Mouse (Mus musculus): ENCODE measurements around the gene Zfp689. TPM values are rescaled to one million over a fixed set of nuclear protein-coding genes. Genes with fewer than 3 reads are reported as not detected.
"Not testable (repeated sequence)": the region's sequence is repeated elsewhere in the genome, so short reads cannot be mapped to it uniquely, and the experiment has no call there.

Gene Zfp689
- polyA plus RNA-seq, 1 experiment from 2014 or later, result 15.7 TPM

GRCm38 (mm10) chr7:127473705-127474104 is 24.7 kb upstream of the Zfp689 start:
- Histone ChIP-seq H3K27ac (ENCODE audit: low read depth, low read length) (no peak overlapping the region), H3K4me1 (replicated peaks; ENCODE audit: control insufficient read depth, insufficient read depth, low read length) (peaks cover 11% of the 10 kb centered on the region), H3K9me3 (ENCODE audit: control insufficient read depth, low read length) (no peaks in the 10 kb centered on the region), H3K4me3 (ENCODE audit: low read depth, low read length) (no peak overlapping the region), H3K4me2 (ENCODE audit: low read depth, low read length, severe bottlenecking) (no peak overlapping the region), H3K36me3 (ENCODE audit: control insufficient read depth, insufficient read depth, low read length) (peaks cover 10% of the 10 kb centered on the region; the same call in 1 of the 2 replicates), H3K9ac (ENCODE audit: low read length) (no peak overlapping the region), H3K27me3 (ENCODE audit: control insufficient read depth, insufficient read depth, low read length) (no peaks in the 10 kb centered on the region)
- 87% methylated on average over 5 of the region's 5 CpGs for WGBS
- DNase-seq (ENCODE audit: low spot score) (no peak), ATAC-seq (replicated peaks; ENCODE audit: low FRiP score) (no peak)

- whole genome bisulfite sequencing, result 2% methylated on average over 7 of the region's 7 CpGs
- Histone ChIP-seq H3K36me3 (ENCODE audit: control insufficient read depth, insufficient read depth, low read length) (peaks cover 13% of the 10 kb centered on the region; the same call in 1 of the 2 replicates), H3K27me3 (ENCODE audit: control insufficient read depth, insufficient read depth, low read length) (no peaks in the 10 kb centered on the region), H3K4me2 (ENCODE audit: low read depth, low read length, severe bottlenecking) (peak overlapping the region; percentile 73), H3K27ac (ENCODE audit: low read depth, low read length) (peak overlapping the region; percentile 98), H3K4me1 (replicated peaks; ENCODE audit: control insufficient read depth, insufficient read depth, low read length) (peaks cover 7% of the 10 kb centered on the region), H3K9me3 (ENCODE audit: control insufficient read depth, low read length) (no peaks in the 10 kb centered on the region), H3K9ac (ENCODE audit: low read length) (peak overlapping the region; percentile 96), H3K4me3 (ENCODE audit: low read depth, low read length) (peak overlapping the region; percentile 87)
- ATAC-seq (replicated peaks; ENCODE audit: low FRiP score) (no peak), DNase-seq (ENCODE audit: low spot score) (no peak)
Measured at GRCm38 (mm10) chr7:127472060-127472459, 23.1 kb upstream of the Zfp689 start.

- Histone ChIP-seq H3K4me1 (replicated peaks; ENCODE audit: control insufficient read depth, insufficient read depth, low read length) (peaks cover 6% of the 10 kb centered on the region), H3K27me3 (ENCODE audit: control insufficient read depth, insufficient read depth, low read length) (no peaks in the 10 kb centered on the region), H3K36me3 (ENCODE audit: control insufficient read depth, insufficient read depth, low read length) (peaks cover 13% of the 10 kb centered on the region; the same call in 1 of the 2 replicates), H3K9me3 (ENCODE audit: control insufficient read depth, low read length) (no peaks in the 10 kb centered on the region), H3K27ac (ENCODE audit: low read depth, low read length) (peak overlapping the region; percentile 98), H3K9ac (ENCODE audit: low read length) (peak overlapping the region; percentile 96), H3K4me3 (ENCODE audit: low read depth, low read length) (peak overlapping the region; percentile 87), H3K4me2 (ENCODE audit: low read depth, low read length, severe bottlenecking) (peak overlapping the region; percentile 73)
- WGBS, result 1% methylated on average over 23 of the region's 25 CpGs
- DNase-seq (ENCODE audit: low spot score) (peak; percentile 80), ATAC-seq (replicated peaks; ENCODE audit: low FRiP score) (peak; percentile 31)
Measured at GRCm38 (mm10) chr7:127471646-127472010, 22.7 kb upstream of the Zfp689 start.

- DNase-seq (ENCODE audit: low spot score) (peak; percentile 93), ATAC-seq (replicated peaks; ENCODE audit: low FRiP score) (peak; percentile 91)
- WGBS, result under 1% methylated on average over 46 of the region's 46 CpGs
- Histone ChIP-seq H3K4me2 (ENCODE audit: low read depth, low read length, severe bottlenecking) (peak overlapping the region; percentile 73), H3K4me1 (replicated peaks; ENCODE audit: control insufficient read depth, insufficient read depth, low read length) (peaks cover 6% of the 10 kb centered on the region), H3K27me3 (ENCODE audit: control insufficient read depth, insufficient read depth, low read length) (no peaks in the 10 kb centered on the region), H3K9ac (ENCODE audit: low read length) (peak overlapping the region; percentile 96), H3K36me3 (ENCODE audit: control insufficient read depth, insufficient read depth, low read length) (peaks cover 13% of the 10 kb centered on the region; the same call in 1 of the 2 replicates), H3K4me3 (ENCODE audit: low read depth, low read length) (peak overlapping the region; percentile 87), H3K9me3 (ENCODE audit: control insufficient read depth, low read length) (no peaks in the 10 kb centered on the region), H3K27ac (ENCODE audit: low read depth, low read length) (peak overlapping the region; percentile 98)
Measured at GRCm38 (mm10) chr7:127470743-127471645, 22.0 kb upstream of the Zfp689 start.

- H3K36me3 ChIP-seq (ENCODE audit: control insufficient read depth, insufficient read depth, low read length), result peaks cover 8% of the 10 kb centered on the region; the same call in 1 of the 2 replicates
- peak overlapping the region; percentile 73 for H3K4me2 ChIP-seq (ENCODE audit: low read depth, low read length, severe bottlenecking)
- peak; percentile 64 for DNase-seq (ENCODE audit: low spot score)
- peaks cover 6% of the 10 kb centered on the region for H3K4me1 ChIP-seq (replicated peaks; ENCODE audit: control insufficient read depth, insufficient read depth, low read length)
- no peaks in the 10 kb centered on the region for H3K27me3 ChIP-seq (ENCODE audit: control insufficient read depth, insufficient read depth, low read length)
- H3K27ac ChIP-seq (ENCODE audit: low read depth, low read length), result peak overlapping the region; percentile 98
- H3K9ac ChIP-seq (ENCODE audit: low read length), result peak overlapping the region; percentile 96
- H3K9me3 ChIP-seq (ENCODE audit: control insufficient read depth, low read length), result no peaks in the 10 kb centered on the region
- WGBS, result 7% methylated on average over 10 of the region's 10 CpGs
- ATAC-seq (replicated peaks; ENCODE audit: low FRiP score), result no peak; the same call in 1 of the 2 replicates
- H3K4me3 ChIP-seq (ENCODE audit: low read depth, low read length), result peak overlapping the region; percentile 87
Measured at GRCm38 (mm10) chr7:127470011-127470715, 21.2 kb upstream of the Zfp689 start.

- H3K4me2 ChIP-seq (ENCODE audit: low read depth, low read length, severe bottlenecking), result no peak overlapping the region
- no peak overlapping the region for H3K27ac ChIP-seq (ENCODE audit: low read depth, low read length)
- DNase-seq (ENCODE audit: low spot score) (no peak), ATAC-seq (replicated peaks; ENCODE audit: low FRiP score) (no peak)
- no peak overlapping the region for H3K9ac ChIP-seq (ENCODE audit: low read length)
- no peak overlapping the region for H3K4me3 ChIP-seq (ENCODE audit: low read depth, low read length)
- peaks cover 3% of the 10 kb centered on the region; the same call in 1 of the 2 replicates for H3K36me3 ChIP-seq (ENCODE audit: control insufficient read depth, insufficient read depth, low read length)
- WGBS, result 91% methylated on average over 4 of the region's 4 CpGs
- no peaks in the 10 kb centered on the region for H3K27me3 ChIP-seq (ENCODE audit: control insufficient read depth, insufficient read depth, low read length)
- H3K9me3 ChIP-seq (ENCODE audit: control insufficient read depth, low read length), result no peaks in the 10 kb centered on the region
- H3K4me1 ChIP-seq (replicated peaks; ENCODE audit: control insufficient read depth, insufficient read depth, low read length), result no peaks in the 10 kb centered on the region
Measured at GRCm38 (mm10) chr7:127466606-127467005, 17.6 kb upstream of the Zfp689 start.

GRCm38 (mm10) chr7:127465670-127466069 is 16.7 kb upstream of the Zfp689 start:
- not testable (repeated sequence) for DNase-seq (ENCODE audit: low spot score); H3K36me3 ChIP-seq (ENCODE audit: control insufficient read depth, insufficient read depth, low read length); ATAC-seq (replicated peaks; ENCODE audit: low FRiP score); H3K4me3 ChIP-seq (ENCODE audit: low read depth, low read length); H3K9me3 ChIP-seq (ENCODE audit: control insufficient read depth, low read length); H3K4me1 ChIP-seq (replicated peaks; ENCODE audit: control insufficient read depth, insufficient read depth, low read length); H3K4me2 ChIP-seq (ENCODE audit: low read depth, low read length, severe bottlenecking); H3K27ac ChIP-seq (ENCODE audit: low read depth, low read length); H3K27me3 ChIP-seq (ENCODE audit: control insufficient read depth, insufficient read depth, low read length); H3K9ac ChIP-seq (ENCODE audit: low read length)
- 92% methylated on average over 2 of the region's 2 CpGs for WGBS

- Histone ChIP-seq H3K4me1 (replicated peaks; ENCODE audit: control insufficient read depth, insufficient read depth, low read length) (no peaks in the 10 kb centered on the region), H3K27ac (ENCODE audit: low read depth, low read length) (no peak overlapping the region), H3K36me3 (ENCODE audit: control insufficient read depth, insufficient read depth, low read length) (peaks cover 3% of the 10 kb centered on the region; the same call in 1 of the 2 replicates), H3K4me2 (ENCODE audit: low read depth, low read length, severe bottlenecking) (no peak overlapping the region), H3K4me3 (ENCODE audit: low read depth, low read length) (no peak overlapping the region), H3K9me3 (ENCODE audit: control insufficient read depth, low read length) (no peaks in the 10 kb centered on the region), H3K27me3 (ENCODE audit: control insufficient read depth, insufficient read depth, low read length) (no peaks in the 10 kb centered on the region), H3K9ac (ENCODE audit: low read length) (no peak overlapping the region)
- WGBS, result 87% methylated on average over 3 of the region's 3 CpGs
- no peak for DNase-seq (ENCODE audit: low spot score)
- ATAC-seq (replicated peaks; ENCODE audit: low FRiP score), result no peak
Measured at GRCm38 (mm10) chr7:127465191-127465590, 16.2 kb upstream of the Zfp689 start.
